Mouse (Mus musculus): ENCODE results near the gene Mrpl48. TPM values are rescaled to one million over a fixed set of nuclear protein-coding genes. Genes with fewer than 3 reads are reported as not detected.

Mrpl48 gene
- polyA plus RNA-seq, 1 experiment from 2014 or later = 91.9 TPM

- Histone ChIP-seq H3K27ac (peak overlapping the region; percentile 36), H3K36me3 (ENCODE audit: inconsistent target) (no peaks in the 10 kb centered on the region), H3K79me2 (ENCODE audit: inconsistent target) (peaks cover 60% of the 10 kb centered on the region), H3K4me3 (ENCODE audit: inconsistent target) (peak overlapping the region; percentile 76)
- WGBS (ENCODE audit: missing documents) = 6% methylated on average over 4 of the region's 4 CpGs
Observed at GRCm38 (mm10) chr7:100608910-100609309, 809 bp upstream of the Mrpl48 start.

DNA sequence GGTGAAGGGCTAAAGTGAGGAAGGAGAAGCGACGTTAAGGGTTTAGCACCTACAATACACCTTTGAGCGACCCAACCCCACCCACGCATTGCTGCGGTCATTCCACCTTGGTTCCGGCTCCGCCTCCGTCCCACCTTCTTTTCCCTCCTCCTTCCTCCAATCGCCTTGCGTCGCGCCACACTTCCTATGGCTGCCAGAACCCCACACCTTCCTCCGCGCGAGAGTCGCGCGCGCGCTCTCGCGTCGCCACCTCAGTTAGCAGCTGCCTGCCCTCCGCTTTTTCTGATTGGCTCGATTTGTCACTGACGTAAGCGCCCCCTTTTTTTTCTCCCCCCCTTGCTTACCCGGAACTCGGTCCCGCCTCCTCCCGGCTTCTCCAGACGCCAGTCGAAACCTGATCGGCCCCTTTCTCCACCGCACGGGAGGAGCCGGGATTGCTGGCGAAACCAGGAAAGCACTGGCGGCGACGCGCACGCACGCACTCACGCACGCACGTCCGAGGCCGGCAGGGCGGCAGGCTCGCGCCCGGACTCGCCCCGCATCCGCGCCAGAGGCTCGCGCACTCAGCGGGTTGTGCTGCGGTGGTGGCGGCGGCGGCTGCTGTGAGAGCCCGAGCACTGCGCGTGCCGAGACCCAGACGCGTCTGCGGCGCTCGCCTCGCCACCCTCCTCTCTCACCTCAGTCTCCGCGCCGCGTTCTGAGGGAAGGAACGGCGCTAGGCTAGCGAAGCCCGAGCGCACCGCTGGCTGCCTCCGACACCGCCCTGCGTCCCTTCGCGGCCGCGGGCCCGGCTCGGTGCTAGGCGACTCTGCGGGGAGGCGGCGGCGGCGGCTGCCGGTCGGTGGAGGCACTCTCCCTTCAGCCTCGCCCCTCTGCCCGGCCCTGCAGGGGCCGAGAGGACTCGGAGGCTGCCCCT lies 629 bp downstream of the Mrpl48 start, which contains the start of gene Rab6a:
TSS of gene Rab6a (plus strand) at position 197 of the 916 bp plus-strand sequence.
- no peaks in the 10 kb centered on the region for H3K36me3 ChIP-seq (ENCODE audit: inconsistent target)
- peaks cover 45% of the 10 kb centered on the region for H3K79me2 ChIP-seq (ENCODE audit: inconsistent target)
- peak within 1 kb of the TSS; percentile 76 for H3K4me3 ChIP-seq (ENCODE audit: inconsistent target)
- WGBS (ENCODE audit: missing documents) = 1% methylated on average over 95 of the region's 105 CpGs
- H3K27ac ChIP-seq = peak within 1 kb of the TSS; percentile 36

DNA sequence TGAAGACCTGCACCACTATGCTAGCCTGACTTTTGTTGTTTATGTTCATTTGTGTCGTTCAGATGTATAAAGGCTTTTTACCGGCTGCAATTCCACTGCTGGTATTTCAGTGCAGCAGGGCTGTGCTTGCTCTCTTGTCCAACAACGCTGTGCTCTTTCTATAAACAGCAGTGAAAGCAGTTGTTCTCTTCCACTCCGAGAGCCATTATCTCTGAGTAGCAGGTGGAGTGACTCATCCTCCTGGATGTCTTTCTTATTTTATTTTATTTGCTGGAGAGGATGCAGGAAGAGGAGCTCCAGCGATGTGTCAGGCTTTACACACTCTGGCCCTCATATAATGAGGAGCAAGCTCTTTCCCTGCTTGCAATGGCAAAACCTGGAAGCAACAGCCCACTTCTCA lies 7.9 kb downstream of the Mrpl48 start:
- H3K27ac ChIP-seq = no peak overlapping the region
- H3K79me2 ChIP-seq (ENCODE audit: inconsistent target) = no peaks in the 10 kb centered on the region
- no peak overlapping the region for H3K4me3 ChIP-seq (ENCODE audit: inconsistent target)
- no peaks in the 10 kb centered on the region for H3K36me3 ChIP-seq (ENCODE audit: inconsistent target)
- WGBS (ENCODE audit: missing documents) = 86% methylated on average over 5 of the region's 5 CpGs

DNA sequence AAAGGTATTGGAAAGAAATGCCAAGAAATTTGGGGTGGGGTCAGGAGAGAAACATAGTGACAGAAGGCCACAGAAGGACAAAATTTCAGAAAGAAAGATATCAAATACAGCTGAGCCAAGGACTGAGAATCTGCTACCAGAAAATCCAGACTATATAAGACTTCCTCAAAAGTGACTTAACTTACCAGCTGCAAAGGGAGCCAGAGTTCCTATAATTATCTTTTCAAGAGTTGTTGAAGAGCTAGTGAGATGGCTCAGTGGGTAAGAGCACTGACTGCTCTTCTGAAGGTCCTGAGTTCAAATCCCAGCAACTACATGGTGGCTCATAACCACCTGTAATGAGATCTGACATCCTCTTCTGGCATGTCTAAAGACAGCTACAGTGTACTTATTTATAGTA lies 14.8 kb downstream of the Mrpl48 start:
- Histone ChIP-seq H3K4me3 (ENCODE audit: inconsistent target) (no peak overlapping the region), H3K27ac (no peak overlapping the region), H3K79me2 (ENCODE audit: inconsistent target) (no peaks in the 10 kb centered on the region), H3K36me3 (ENCODE audit: inconsistent target) (no peaks in the 10 kb centered on the region)

DNA sequence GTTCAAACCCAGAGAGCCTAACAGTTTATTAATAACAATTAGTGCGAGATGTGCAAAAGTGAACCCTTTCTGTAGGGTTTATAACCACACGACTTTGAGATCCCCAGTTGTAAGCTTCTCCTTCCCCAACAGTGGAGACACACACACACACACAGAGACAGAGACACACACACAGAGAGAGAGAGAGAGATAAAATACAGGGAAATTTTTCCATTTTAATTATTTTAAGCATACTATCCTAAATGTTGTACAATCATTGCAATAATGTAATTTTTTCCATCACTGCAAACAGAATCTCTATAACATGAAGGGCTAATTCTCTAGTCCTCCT lies 16.6 kb downstream of the Mrpl48 start:
- Histone ChIP-seq H3K27ac (peak overlapping the region; percentile 86), H3K36me3 (ENCODE audit: inconsistent target) (no peaks in the 10 kb centered on the region), H3K79me2 (ENCODE audit: inconsistent target) (no peaks in the 10 kb centered on the region), H3K4me3 (ENCODE audit: inconsistent target) (peak overlapping the region; percentile 47)
- WGBS (ENCODE audit: missing documents) = 0% methylated on average over 1 of the region's 2 CpGs

GRCm38 (mm10) chr7:100590845-100591521 lies 17.1 kb downstream of the Mrpl48 start:
- peak overlapping the region; percentile 86 for H3K27ac ChIP-seq
- H3K4me3 ChIP-seq (ENCODE audit: inconsistent target) = peak overlapping the region; percentile 47
- no peaks in the 10 kb centered on the region for H3K79me2 ChIP-seq (ENCODE audit: inconsistent target)
- WGBS (ENCODE audit: missing documents) = 1% methylated on average over 15 of the region's 20 CpGs
- H3K36me3 ChIP-seq (ENCODE audit: inconsistent target) = no peaks in the 10 kb centered on the region

DNA sequence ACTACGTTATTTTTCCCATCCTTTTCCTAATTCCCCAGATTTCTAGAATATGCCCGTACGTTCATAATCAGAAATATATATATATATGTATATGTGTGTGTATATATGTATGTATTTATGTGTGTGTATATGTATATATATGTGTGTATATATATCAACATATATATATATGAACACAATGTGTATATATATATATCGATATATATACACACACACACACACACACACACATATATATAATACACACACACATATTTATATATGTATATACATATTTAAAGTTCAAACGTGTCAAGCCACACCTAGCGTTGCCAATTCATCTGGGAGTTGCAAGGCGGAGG lies 17.6 kb downstream of the Mrpl48 start:
- Histone ChIP-seq H3K36me3 (ENCODE audit: inconsistent target) (no peaks in the 10 kb centered on the region), H3K27ac (peak overlapping the region; percentile 86), H3K4me3 (ENCODE audit: inconsistent target) (peak overlapping the region; percentile 47), H3K79me2 (ENCODE audit: inconsistent target) (no peaks in the 10 kb centered on the region)
- 29% methylated on average over 3 of the region's 7 CpGs for WGBS (ENCODE audit: missing documents)

GRCm38 (mm10) chr7:100589816-100590215 lies 18.3 kb downstream of the Mrpl48 start:
- no peaks in the 10 kb centered on the region for H3K79me2 ChIP-seq (ENCODE audit: inconsistent target)
- no peak overlapping the region for H3K4me3 ChIP-seq (ENCODE audit: inconsistent target)
- H3K36me3 ChIP-seq (ENCODE audit: inconsistent target) = no peaks in the 10 kb centered on the region
- WGBS (ENCODE audit: missing documents) = 36% methylated on average over 1 of the region's 1 CpGs
- H3K27ac ChIP-seq = 0 out of 2 replicates have a peak overlapping the region, but pooled peaks have one; percentile 0

- Histone ChIP-seq H3K36me3 (ENCODE audit: inconsistent target) (no peaks in the 10 kb centered on the region), H3K4me3 (ENCODE audit: inconsistent target) (peak overlapping the region; percentile 52), H3K27ac (peak overlapping the region; percentile 80), H3K79me2 (ENCODE audit: inconsistent target) (peaks cover 13% of the 10 kb centered on the region; the same call in 1 of the 2 replicates)
- under 1% methylated on average over 31 of the region's 31 CpGs for WGBS (ENCODE audit: missing documents)
Observed at GRCm38 (mm10) chr7:100582727-100583236, 25.3 kb downstream of the Mrpl48 start.

- no peaks in the 10 kb centered on the region for H3K36me3 ChIP-seq (ENCODE audit: inconsistent target)
- H3K4me3 ChIP-seq (ENCODE audit: inconsistent target) = peak overlapping the region; percentile 52
- WGBS (ENCODE audit: missing documents) = 54% methylated on average over 7 of the region's 7 CpGs
- peak overlapping the region; percentile 80 for H3K27ac ChIP-seq
- peaks cover 13% of the 10 kb centered on the region; the same call in 1 of the 2 replicates for H3K79me2 ChIP-seq (ENCODE audit: inconsistent target)
Observed at GRCm38 (mm10) chr7:100582235-100582634, 25.9 kb downstream of the Mrpl48 start.

GRCm38 (mm10) chr7:100578794-100579193 lies 29.3 kb downstream of the Mrpl48 start:
- WGBS (ENCODE audit: missing documents) = 87% methylated on average over 2 of the region's 2 CpGs
- Histone ChIP-seq H3K4me3 (ENCODE audit: inconsistent target) (no peak overlapping the region), H3K79me2 (ENCODE audit: inconsistent target) (peaks cover 13% of the 10 kb centered on the region; the same call in 1 of the 2 replicates), H3K27ac (no peak overlapping the region), H3K36me3 (ENCODE audit: inconsistent target) (no peaks in the 10 kb centered on the region)

DNA sequence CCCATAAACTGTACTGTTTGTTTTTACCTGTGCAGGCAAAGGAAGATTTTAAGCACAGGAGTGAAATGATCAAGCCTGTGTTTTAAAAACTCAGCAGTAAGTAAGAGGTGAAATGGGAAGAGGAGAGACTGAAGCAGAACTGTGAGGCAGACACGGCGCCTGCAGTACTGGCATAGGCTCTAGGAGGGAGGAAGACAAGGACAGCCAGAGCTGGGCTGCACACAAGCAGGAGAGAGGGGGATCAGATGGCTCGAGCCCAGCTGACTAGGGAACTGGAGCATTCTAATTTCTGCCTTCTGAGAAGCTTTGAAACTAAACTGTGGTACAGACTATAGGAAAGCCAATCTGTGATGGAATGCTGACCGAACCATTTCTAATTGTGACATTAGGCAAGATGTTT lies 35.4 kb downstream of the Mrpl48 start:
- no peaks in the 10 kb centered on the region for H3K79me2 ChIP-seq (ENCODE audit: inconsistent target)
- no peak overlapping the region for H3K4me3 ChIP-seq (ENCODE audit: inconsistent target)
- H3K36me3 ChIP-seq (ENCODE audit: inconsistent target) = no peaks in the 10 kb centered on the region
- WGBS (ENCODE audit: missing documents) = 93% methylated on average over 4 of the region's 4 CpGs
- no peak overlapping the region for H3K27ac ChIP-seq

DNA sequence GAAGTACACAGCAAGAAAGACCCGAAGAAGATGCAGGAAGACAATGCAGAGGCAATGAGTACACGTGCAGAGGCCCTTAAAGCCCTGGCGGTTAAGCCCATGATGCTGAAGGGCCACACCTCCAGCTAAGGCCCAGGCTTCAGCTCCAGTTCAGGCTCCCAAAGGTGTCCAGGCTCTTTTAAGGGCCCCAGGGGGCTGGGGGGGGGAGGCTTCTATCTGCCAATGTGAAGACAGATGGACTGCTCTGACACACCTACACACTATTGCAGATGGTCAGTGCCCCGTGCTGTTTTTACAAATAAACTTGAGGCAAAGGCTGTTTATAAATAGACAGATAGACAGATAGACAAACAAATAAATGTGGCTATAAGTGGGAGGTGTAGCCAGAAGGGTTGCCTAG lies 36.0 kb downstream of the Mrpl48 start:
- H3K27ac ChIP-seq = no peak overlapping the region
- H3K36me3 ChIP-seq (ENCODE audit: inconsistent target) = no peaks in the 10 kb centered on the region
- 93% methylated on average over 4 of the region's 4 CpGs for WGBS (ENCODE audit: missing documents)
- H3K4me3 ChIP-seq (ENCODE audit: inconsistent target) = no peak overlapping the region
- H3K79me2 ChIP-seq (ENCODE audit: inconsistent target) = no peaks in the 10 kb centered on the region

GRCm38 (mm10) chr7:100570930-100571715 lies 37.0 kb downstream of the Mrpl48 start:
- H3K27ac ChIP-seq = no peak overlapping the region
- 100% methylated on average over 3 of the region's 3 CpGs for WGBS (ENCODE audit: missing documents)
- H3K36me3 ChIP-seq (ENCODE audit: inconsistent target) = no peaks in the 10 kb centered on the region
- no peak overlapping the region for H3K4me3 ChIP-seq (ENCODE audit: inconsistent target)
- no peaks in the 10 kb centered on the region for H3K79me2 ChIP-seq (ENCODE audit: inconsistent target)
